Mouse (Mus musculus) stomach, postnatal 0 days (tissue): ENCODE results near the gene Slc30a2.

Source experiments
- CTCF ChIP-seq: IDR thresholded peaks from 2 replicates; pipeline ENCODE4 v1.5.1; 2016; ENCODE audit warnings: antibody characterized with exemption, low read depth, mild to moderate bottlenecking, moderate library complexity
- EP300 ChIP-seq: optimal IDR thresholded peaks from 2 replicates; pipeline ENCODE3; 2016; ENCODE audit warnings: antibody characterized with exemption

GRCm38 (mm10) chr4:134392595-134392994 lies 49.6 kb downstream of the Slc30a2 start:
- TF ChIP-seq CTCF (no peak), EP300 (no peak)
